Mouse (Mus musculus) stomach, embryonic 16.5 days (tissue): ENCODE data around the gene Ets2. TPM values are rescaled to one million over a fixed set of nuclear protein-coding genes. Genes with fewer than 3 reads are reported as not detected.
"Not testable (repeated sequence)": the region's sequence is repeated elsewhere in the genome, so short reads cannot be mapped to it uniquely, and the experiment has no call there.

Experiments used
- ATAC-seq: fragments of 200-750 bp; cut with Nextera tagmentation; 2 replicates; pipeline ENCODE4 v1.8.0; 2017; ENCODE audit warnings: moderate number of reproducible peaks, moderate TSS enrichment; ENCODE audit not compliant: insufficient read depth, low FRiP score
- H3K27ac ChIP-seq: fragments of 300-500 bp; sonication (generic); 2 replicates; pipeline ENCODE4 v1.5.1; 2014; ENCODE audit warnings: low read length
- H3K27me3 ChIP-seq: fragments of 300-500 bp; sonication (generic); 2 replicates; pipeline ENCODE4 v1.6.1; 2014; ENCODE audit warnings: low read length, control low read depth, mixed read lengths; ENCODE audit not compliant: control insufficient read depth, insufficient read depth
- H3K36me3 ChIP-seq: fragments of 300-500 bp; sonication (generic); 2 replicates; pipeline ENCODE4 v1.6.1; 2014; ENCODE audit warnings: low read length; ENCODE audit not compliant: control insufficient read depth, insufficient read depth
- H3K4me1 ChIP-seq: fragments of 300-500 bp; sonication (generic); 2 replicates; pipeline ENCODE4 v1.6.1; 2014; ENCODE audit warnings: low read length, control low read depth, mixed read lengths; ENCODE audit not compliant: control insufficient read depth, insufficient read depth
- H3K4me2 ChIP-seq: fragments of 300-500 bp; sonication (generic); 2 replicates; pipeline ENCODE4 v1.6.1; 2014; ENCODE audit warnings: low read depth, low read length, mixed read lengths
- H3K4me3 ChIP-seq: fragments of 300-500 bp; sonication (generic); replicated peaks from 2 replicates; pipeline ENCODE4 v1.5.1; 2014; ENCODE audit warnings: mild to moderate bottlenecking, low read length
- H3K9ac ChIP-seq: fragments of 300-500 bp; sonication (generic); 2 replicates; pipeline ENCODE4 v1.6.1; 2014; ENCODE audit warnings: low read length
- H3K9me3 ChIP-seq: fragments of 300-500 bp; sonication (generic); replicated peaks from 2 replicates; pipeline ENCODE4 v1.6.1; 2016; ENCODE audit warnings: low read length, control low read depth; ENCODE audit not compliant: control insufficient read depth
- WGBS: fragments of 180-500 bp; shearing (Covaris S2); extraction: QIAGEN DNeasy Blood & Tissue Kit; methylation state at CpG from one replicate; pipeline ENCODE4 v1.1.7; 2014; 5-methylcytosine and 5-hydroxymethylcytosine counted together
- polyA plus RNA-seq: library from polyadenylated mRNA; unstranded; fragments of >200 nt; fragmentation: Nextera tagmentation; extraction: Ambion mirVana; gene quantifications from 2 replicates; pipeline ENCODE4 v1.2.1, GENCODE M21; 2015

Gene Ets2
- polyA plus RNA-seq, 1 experiment from 2014 or later: 59.8 TPM

DNA sequence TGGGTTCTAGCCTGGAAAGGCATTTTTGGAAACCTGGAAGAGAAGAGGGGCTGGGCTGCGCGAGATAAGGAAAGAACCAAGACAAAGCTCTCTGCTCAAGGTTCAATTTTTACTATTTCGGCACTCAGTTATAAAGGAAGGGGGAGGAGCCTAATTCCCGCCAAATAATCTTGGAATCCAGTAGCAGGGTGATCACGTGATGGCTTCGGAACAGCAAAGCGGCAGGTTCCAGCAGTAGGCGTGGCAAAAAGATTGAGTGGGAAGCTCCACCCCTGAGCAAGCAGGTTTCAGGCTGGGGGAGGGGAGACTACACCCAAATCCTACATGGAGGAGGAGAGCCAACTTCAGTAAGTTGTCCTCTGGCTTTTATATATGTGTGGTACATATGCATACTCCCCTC, 62.2 kb downstream of the Ets2 start:
- not testable (repeated sequence) for H3K9ac ChIP-seq, H3K36me3 ChIP-seq, H3K4me3 ChIP-seq, ATAC-seq, H3K9me3 ChIP-seq, H3K4me2 ChIP-seq, H3K27ac ChIP-seq, H3K27me3 ChIP-seq
- WGBS: 55% methylated on average over 8 of the region's 8 CpGs
- H3K4me1 ChIP-seq: peaks cover 13% of the 10 kb centered on the region

DNA sequence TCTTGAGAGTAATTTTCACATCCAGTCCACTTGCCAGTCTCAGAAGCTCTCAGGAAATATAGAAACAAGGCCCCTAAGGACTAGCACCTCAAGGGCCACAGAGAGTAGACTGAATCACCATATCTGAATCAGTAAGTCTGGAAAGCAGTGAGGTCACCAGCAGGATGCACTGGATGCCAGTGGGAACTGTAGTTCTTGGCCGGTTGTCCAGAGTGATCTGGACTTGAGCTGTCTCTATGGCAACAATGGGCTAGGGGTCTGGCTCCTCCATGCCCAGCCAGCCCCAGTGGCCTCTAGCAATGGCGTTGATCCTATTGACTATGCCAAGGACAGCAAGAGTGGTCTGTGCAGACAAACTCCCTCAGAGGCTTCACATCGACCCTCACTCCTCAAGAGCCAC, 64.3 kb downstream of the Ets2 start:
- Histone ChIP-seq H3K4me3 (no peak overlapping the region), H3K27ac (no peak overlapping the region), H3K4me2 (no peak overlapping the region), H3K9me3 (no peaks in the 10 kb centered on the region), H3K9ac (no peak overlapping the region), H3K27me3 (no peaks in the 10 kb centered on the region), H3K4me1 (peaks cover 26% of the 10 kb centered on the region), H3K36me3 (no peaks in the 10 kb centered on the region)
- no peak for ATAC-seq
- 70% methylated on average over 3 of the region's 3 CpGs for WGBS

- Histone ChIP-seq H3K27ac (no peak overlapping the region), H3K4me1 (peaks cover 26% of the 10 kb centered on the region), H3K4me3 (no peak overlapping the region), H3K9ac (no peak overlapping the region), H3K4me2 (no peak overlapping the region), H3K36me3 (no peaks in the 10 kb centered on the region), H3K9me3 (no peaks in the 10 kb centered on the region), H3K27me3 (no peaks in the 10 kb centered on the region)
- WGBS: 54% methylated on average over 2 of the region's 2 CpGs
- ATAC-seq: no peak
These were observed 65.4 kb downstream of the Ets2 start for GRCm38 (mm10) chr16:95767246-95767645.

DNA sequence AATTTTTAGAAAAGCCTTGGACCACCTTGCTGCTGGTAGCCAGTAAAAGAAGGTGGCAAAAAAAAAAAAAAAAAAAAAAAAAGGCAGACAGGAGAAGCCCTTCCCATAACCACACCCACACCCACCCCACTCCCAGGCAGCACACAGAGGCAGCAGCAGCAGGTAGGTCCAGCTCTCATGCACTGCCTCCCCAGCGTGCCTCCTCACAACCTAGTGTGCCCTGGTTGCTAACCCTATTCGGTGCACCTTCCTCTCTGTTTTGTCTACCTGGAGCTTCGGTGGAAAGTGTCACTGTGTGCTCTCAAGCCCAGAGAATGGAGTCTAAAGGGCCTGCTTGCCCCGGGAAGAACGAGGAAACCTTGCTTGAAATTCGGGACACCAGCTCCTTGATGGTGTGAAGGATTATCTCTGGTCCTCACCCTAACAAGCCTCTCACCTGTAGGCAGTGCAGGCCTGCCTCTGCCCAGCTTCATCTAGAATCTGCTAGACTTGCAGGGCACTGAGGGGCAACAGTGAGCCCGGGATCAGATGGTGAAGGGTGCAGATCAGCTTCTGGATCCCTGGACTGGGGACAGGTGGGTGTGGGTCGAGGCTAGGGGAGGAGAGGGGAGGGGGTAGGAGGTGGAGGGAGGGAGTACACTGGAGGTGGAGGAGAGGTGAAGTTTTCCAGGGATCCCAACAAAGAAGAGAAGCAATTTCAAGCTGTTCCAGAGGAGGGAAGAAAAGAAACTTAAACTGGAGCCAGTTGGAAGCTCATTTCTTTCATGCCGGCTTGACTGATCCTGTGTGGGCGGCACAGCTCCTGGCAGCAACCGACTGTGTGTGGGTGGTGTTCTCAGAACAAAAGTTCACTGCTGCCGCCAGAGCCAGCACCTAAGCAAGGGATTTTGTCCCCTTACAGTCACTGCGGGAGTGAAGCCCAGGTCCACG, 67.5 kb downstream of the Ets2 start:
- H3K4me3 ChIP-seq: no peak overlapping the region
- peak overlapping the region; percentile 41 for H3K4me2 ChIP-seq
- no peaks in the 10 kb centered on the region for H3K9me3 ChIP-seq
- peaks cover 26% of the 10 kb centered on the region for H3K4me1 ChIP-seq
- peak overlapping the region; percentile 50; the same call in 1 of the 2 replicates for H3K9ac ChIP-seq
- no peaks in the 10 kb centered on the region for H3K36me3 ChIP-seq
- peak; percentile 38; the same call in 1 of the 2 replicates for ATAC-seq
- 35% methylated on average over 14 of the region's 14 CpGs for WGBS
- peak overlapping the region; percentile 82 for H3K27ac ChIP-seq
- H3K27me3 ChIP-seq: no peaks in the 10 kb centered on the region

- Histone ChIP-seq H3K4me3 (no peak overlapping the region), H3K9ac (peak overlapping the region; percentile 50; the same call in 1 of the 2 replicates), H3K4me1 (peaks cover 26% of the 10 kb centered on the region), H3K27ac (peak overlapping the region; percentile 82), H3K27me3 (no peaks in the 10 kb centered on the region), H3K4me2 (no peak overlapping the region), H3K9me3 (no peaks in the 10 kb centered on the region), H3K36me3 (no peaks in the 10 kb centered on the region)
- WGBS: 84% methylated on average over 5 of the region's 5 CpGs
- 0 out of 2 replicates have a peak, but pooled peaks have one; percentile 15 for ATAC-seq
These were observed 68.1 kb downstream of the Ets2 start for GRCm38 (mm10) chr16:95769996-95770334.

- H3K36me3 ChIP-seq: no peaks in the 10 kb centered on the region
- H3K4me1 ChIP-seq: peaks cover 26% of the 10 kb centered on the region
- H3K9me3 ChIP-seq: no peaks in the 10 kb centered on the region
- H3K27ac ChIP-seq: peak overlapping the region; percentile 14; the same call in 1 of the 2 replicates
- ATAC-seq: 0 out of 2 replicates have a peak, but pooled peaks have one; percentile 19
- no peaks in the 10 kb centered on the region for H3K27me3 ChIP-seq
- no peak overlapping the region for H3K4me3 ChIP-seq
- H3K9ac ChIP-seq: no peak overlapping the region
- no peak overlapping the region for H3K4me2 ChIP-seq
These were observed 68.5 kb downstream of the Ets2 start for GRCm38 (mm10) chr16:95770402-95770801.

Other genes with a start within 250 kb of the Ets2 start
- gene Erg, start 115.5 kb upstream of the Ets2 start, polyA plus RNA-seq: 3.4 and 4.5 TPM in 2 replicates